Mouse (Mus musculus) bone marrow macrophage, adult 2 months (primary cell): ENCODE measurements around the gene Fhit. TPM values are rescaled to one million over a fixed set of nuclear protein-coding genes. Genes with fewer than 3 reads are reported as not detected.

Experiments
- H3K27ac ChIP-seq: 2 replicates; pipeline ENCODE4 v1.5.1; 2012; ENCODE audit warnings: low read depth, low read length; ENCODE audit not compliant: insufficient read depth
- H3K4me1 ChIP-seq: 2 replicates; pipeline ENCODE4 v1.6.1; 2012; ENCODE audit warnings: low read length; ENCODE audit not compliant: control insufficient read depth, insufficient read depth
- H3K4me3 ChIP-seq: 2 replicates; pipeline ENCODE4 v1.5.1; 2012; ENCODE audit warnings: mild to moderate bottlenecking, low read length, moderate library complexity; ENCODE audit not compliant: insufficient read depth
- CTCF ChIP-seq: IDR thresholded peaks from 2 replicates; pipeline ENCODE4 v1.5.1; 2012; ENCODE audit warnings: low read depth, mild to moderate bottlenecking, low read length, moderate library complexity
- POLR2A ChIP-seq: IDR thresholded peaks from 2 replicates; pipeline ENCODE4 v1.6.1; 2012; ENCODE audit warnings: mild to moderate bottlenecking, low read depth, low read length, borderline replicate concordance
- polyA plus RNA-seq: library from polyadenylated mRNA; stranded (reverse); fragments of >200 nt; gene quantifications from 2 replicates; pipeline ENCODE4 v1.2.4, GENCODE M21; 2012; ENCODE audit not compliant: missing spikeins, insufficient read depth, insufficient read length

Fhit gene
- polyA plus RNA-seq, 1 experiment: 3.4 TPM

GRCm38 (mm10) chr14:10194130-10194529 is 967.7 kb downstream of the Fhit start:
- Histone ChIP-seq H3K4me1 (no peaks in the 10 kb centered on the region), H3K4me3 (no peak overlapping the region), H3K27ac (no peak overlapping the region)
- TF ChIP-seq CTCF: no peak
- TF ChIP-seq POLR2A: no peak

DNA sequence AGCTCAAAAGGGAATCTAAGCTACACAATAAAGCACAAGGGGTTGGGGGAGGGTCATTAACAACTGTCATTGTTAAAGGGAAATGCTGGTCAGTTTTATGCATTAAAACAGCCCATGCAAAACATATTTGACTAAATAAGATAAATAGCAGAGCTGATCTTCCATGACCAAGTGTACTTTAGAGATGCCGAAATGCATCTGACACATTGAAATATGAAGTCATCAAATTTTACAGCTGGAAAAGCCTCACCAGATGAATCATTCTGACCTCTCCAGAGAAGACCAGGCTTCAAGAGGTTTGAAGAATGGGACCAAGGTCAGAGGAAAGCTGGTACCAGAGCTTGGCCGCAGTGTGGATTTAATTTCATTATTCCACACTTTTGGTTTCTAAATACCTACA is 990.1 kb downstream of the Fhit start:
- Histone ChIP-seq H3K27ac (no peak overlapping the region), H3K4me1 (no peaks in the 10 kb centered on the region), H3K4me3 (no peak overlapping the region)
- no peak for TF ChIP-seq POLR2A
- no peak for TF ChIP-seq CTCF

DNA sequence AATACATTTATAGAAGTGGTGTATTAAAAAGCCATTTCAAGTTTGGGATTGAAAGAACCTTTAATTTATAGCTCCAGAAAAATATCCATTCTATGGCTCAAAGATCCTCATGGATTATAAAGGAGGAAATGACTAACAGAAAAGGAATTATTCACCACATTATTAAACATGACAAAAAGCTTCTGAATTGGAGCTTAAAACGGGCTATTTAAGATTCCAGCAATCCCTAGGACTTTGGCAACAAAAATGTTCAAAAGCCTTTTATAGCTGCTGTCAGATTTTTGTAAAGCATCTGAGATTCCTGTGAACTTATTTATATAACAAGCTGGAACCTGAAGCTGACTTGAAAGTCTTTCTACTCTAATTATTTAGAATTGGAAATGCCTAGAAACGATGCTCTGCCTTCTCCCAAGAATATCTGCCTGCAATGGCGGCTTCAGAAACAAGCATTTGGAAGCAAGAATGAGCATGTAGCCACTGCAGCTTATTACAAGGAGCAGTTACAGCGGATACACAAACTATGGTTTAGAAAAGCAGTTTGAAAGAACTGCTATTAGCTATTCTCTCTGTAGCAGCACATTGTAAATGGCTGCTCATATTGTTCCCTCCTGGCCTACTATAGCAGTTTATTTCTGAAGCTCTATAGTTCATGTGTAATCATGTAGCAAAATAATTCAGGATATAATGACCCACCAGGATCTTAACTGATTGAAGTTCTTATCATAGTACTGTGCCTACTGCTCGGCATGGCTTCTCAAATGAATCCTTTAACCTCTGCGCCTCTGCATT is 995.0 kb downstream of the Fhit start:
- no peak overlapping the region for H3K4me3 ChIP-seq
- TF ChIP-seq CTCF: no peak
- TF ChIP-seq POLR2A: no peak
- H3K4me1 ChIP-seq: no peaks in the 10 kb centered on the region
- no peak overlapping the region for H3K27ac ChIP-seq

DNA sequence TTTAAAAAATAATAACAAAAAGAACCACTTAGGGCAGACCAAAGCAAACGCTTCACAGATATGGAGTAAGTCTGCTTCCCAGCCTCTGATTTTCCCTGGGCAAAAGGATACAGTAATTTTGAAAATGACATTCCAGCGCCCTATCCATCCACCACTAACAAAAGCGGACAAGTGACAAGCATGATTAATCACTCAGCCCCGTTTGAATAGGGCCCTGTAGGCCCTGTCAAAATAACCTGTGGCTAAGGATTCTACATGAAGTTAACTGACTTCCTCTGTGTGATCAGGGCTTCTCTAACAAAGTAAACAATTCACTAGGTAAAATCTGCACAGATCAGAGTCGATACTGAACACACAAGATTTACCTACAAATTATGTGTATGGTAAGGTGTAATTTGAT is 1012.0 kb downstream of the Fhit start:
- TF ChIP-seq POLR2A (no peak), CTCF (no peak)
- Histone ChIP-seq H3K4me3 (no peak overlapping the region), H3K4me1 (no peaks in the 10 kb centered on the region), H3K27ac (no peak overlapping the region)

- peak overlapping the region; percentile 79 for H3K27ac ChIP-seq
- H3K4me1 ChIP-seq: peaks cover 13% of the 10 kb centered on the region
- no peak overlapping the region for H3K4me3 ChIP-seq
- no peak for TF ChIP-seq CTCF
- no peak for TF ChIP-seq POLR2A
Observed at GRCm38 (mm10) chr14:10139311-10139710, 1022.5 kb downstream of the Fhit start.

DNA sequence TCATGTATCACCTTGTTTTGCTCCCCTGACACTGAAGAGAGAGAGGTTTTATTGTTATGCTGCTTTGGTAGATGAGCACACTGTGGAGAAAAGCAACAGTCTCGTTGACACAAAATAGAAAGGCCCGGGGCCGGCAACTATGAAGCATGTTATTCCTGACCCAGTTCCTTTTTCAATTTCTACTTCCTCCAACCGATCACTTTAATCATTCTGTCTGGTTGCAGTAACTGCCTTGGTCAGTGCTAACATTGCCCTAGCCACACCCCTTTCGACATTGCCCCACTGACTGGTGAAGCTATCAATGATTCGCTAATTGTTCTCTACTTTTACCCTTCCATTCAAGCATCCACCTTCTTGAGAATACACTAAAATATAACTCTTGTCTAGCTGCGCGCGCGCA is 1028.0 kb downstream of the Fhit start:
- peaks cover 17% of the 10 kb centered on the region for H3K4me1 ChIP-seq
- H3K27ac ChIP-seq: peak overlapping the region; percentile 76
- TF ChIP-seq POLR2A: no peak
- TF ChIP-seq CTCF: no peak
- H3K4me3 ChIP-seq: no peak overlapping the region

DNA sequence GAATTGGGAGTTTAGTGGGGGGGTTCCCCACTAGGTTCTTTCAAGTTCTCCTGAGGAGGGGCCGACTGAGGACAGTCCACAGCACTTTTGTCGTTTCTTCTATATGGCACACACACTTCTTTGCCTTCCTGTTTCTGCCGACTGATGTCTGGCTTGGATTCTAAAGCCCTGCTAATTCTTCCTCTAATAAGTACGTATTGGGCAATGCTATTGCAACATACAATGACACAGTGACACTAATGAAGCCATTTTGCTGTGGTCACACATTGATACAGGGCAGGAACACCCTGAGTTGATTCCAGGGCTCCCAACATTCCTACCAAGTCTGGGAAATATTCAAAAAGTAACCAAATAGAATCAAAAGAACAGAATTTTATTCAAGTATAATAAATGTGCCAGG is 1032.2 kb downstream of the Fhit start:
- H3K4me1 ChIP-seq: peaks cover 13% of the 10 kb centered on the region
- TF ChIP-seq CTCF (no peak), POLR2A (no peak)
- H3K27ac ChIP-seq: no peak overlapping the region
- no peak overlapping the region for H3K4me3 ChIP-seq

GRCm38 (mm10) chr14:10129088-10129487 is 1032.7 kb downstream of the Fhit start:
- H3K27ac ChIP-seq: no peak overlapping the region
- H3K4me1 ChIP-seq: peaks cover 12% of the 10 kb centered on the region
- no peak for TF ChIP-seq POLR2A
- no peak for TF ChIP-seq CTCF
- H3K4me3 ChIP-seq: no peak overlapping the region

DNA sequence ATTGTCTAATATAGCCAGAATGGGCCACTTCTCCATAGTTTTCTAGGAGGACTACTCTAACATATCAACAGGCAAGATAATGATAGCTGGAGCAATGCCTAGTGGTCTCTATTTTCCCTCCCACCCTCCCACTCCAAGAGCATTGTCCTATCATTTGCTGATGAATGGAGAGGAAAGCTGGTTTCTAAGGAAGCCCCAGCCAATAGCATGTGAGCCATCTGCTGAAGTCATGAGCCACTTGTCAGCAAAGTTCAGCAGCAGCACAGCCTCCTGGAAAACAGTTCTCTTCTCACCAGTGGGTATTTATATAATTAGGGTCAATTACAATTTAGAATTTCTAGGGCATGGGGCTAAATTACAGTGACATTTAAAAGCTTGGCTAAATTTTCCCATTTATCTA is 1035.3 kb downstream of the Fhit start:
- Histone ChIP-seq H3K4me1 (no peaks in the 10 kb centered on the region), H3K27ac (no peak overlapping the region), H3K4me3 (no peak overlapping the region)
- no peak for TF ChIP-seq CTCF

GRCm38 (mm10) chr14:10122176-10122575 is 1039.7 kb downstream of the Fhit start:
- Histone ChIP-seq H3K27ac (no peak overlapping the region), H3K4me3 (no peak overlapping the region), H3K4me1 (no peaks in the 10 kb centered on the region)
- TF ChIP-seq POLR2A (no peak), CTCF (no peak)
